Mouse (Mus musculus) layer of hippocampus, postnatal 14 days (tissue): ENCODE results near the gene Ap3d1. TPM values are rescaled to one million over a fixed set of nuclear protein-coding genes. Genes with fewer than 3 reads are reported as not detected.

Source experiments
- DNase-seq, 2 experiments: peaks; one replicate each; pipeline ENCODE4 v3.0.0; 2021 to 2022; ENCODE audit warnings: low spot score in 2 of 2, mixed read lengths in 1 of 2
- total RNA-seq, 2 experiments: library from RNA; stranded (reverse); gene quantifications; 2 replicates each; pipeline ENCODE4 v1.2.3; 2021

Ap3d1 gene
- total RNA-seq, 2 experiments from 2014 or later: 137 to 144 TPM

- DNase-seq: peak in 1 of 2 experiments; percentile 75
Observed at GRCm38 (mm10) chr10:80687850-80688249, 54.2 kb downstream of the Ap3d1 start.

GRCm38 (mm10) chr10:80686617-80687016, 55.4 kb downstream of the Ap3d1 start:
- no peak for DNase-seq

GRCm38 (mm10) chr10:80684984-80685383, 57.1 kb downstream of the Ap3d1 start:
- no peak for DNase-seq

DNA sequence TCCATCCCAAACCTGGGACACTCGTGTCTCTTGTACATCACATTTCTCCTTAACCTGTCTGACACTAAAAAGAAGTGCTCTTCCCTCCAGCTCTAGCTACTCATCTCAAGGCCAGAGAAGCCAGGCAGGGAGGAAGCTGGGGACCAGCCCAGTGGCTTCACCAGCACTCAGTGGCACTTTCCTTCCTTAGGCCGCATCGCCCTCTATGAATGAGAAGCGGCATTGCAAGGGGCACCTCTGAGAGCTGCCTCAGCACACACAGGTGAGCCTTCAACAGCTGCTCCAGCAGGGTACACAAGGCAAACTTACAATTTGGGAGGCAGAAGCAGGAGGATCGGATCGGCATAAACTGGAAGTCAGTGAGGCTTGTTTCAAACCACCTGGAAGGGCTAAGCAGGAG, 57.9 kb downstream of the Ap3d1 start:
- DNase-seq: no peak

GRCm38 (mm10) chr10:80683647-80684046, 58.4 kb downstream of the Ap3d1 start:
- no peak for DNase-seq

- DNase-seq: no peak
Observed at GRCm38 (mm10) chr10:80682003-80682402, 60.1 kb downstream of the Ap3d1 start.

GRCm38 (mm10) chr10:80680260-80680696, 61.8 kb downstream of the Ap3d1 start:
- no peak for DNase-seq

- no peak for DNase-seq
Observed at GRCm38 (mm10) chr10:80679556-80680259, 62.4 kb downstream of the Ap3d1 start.

DNA sequence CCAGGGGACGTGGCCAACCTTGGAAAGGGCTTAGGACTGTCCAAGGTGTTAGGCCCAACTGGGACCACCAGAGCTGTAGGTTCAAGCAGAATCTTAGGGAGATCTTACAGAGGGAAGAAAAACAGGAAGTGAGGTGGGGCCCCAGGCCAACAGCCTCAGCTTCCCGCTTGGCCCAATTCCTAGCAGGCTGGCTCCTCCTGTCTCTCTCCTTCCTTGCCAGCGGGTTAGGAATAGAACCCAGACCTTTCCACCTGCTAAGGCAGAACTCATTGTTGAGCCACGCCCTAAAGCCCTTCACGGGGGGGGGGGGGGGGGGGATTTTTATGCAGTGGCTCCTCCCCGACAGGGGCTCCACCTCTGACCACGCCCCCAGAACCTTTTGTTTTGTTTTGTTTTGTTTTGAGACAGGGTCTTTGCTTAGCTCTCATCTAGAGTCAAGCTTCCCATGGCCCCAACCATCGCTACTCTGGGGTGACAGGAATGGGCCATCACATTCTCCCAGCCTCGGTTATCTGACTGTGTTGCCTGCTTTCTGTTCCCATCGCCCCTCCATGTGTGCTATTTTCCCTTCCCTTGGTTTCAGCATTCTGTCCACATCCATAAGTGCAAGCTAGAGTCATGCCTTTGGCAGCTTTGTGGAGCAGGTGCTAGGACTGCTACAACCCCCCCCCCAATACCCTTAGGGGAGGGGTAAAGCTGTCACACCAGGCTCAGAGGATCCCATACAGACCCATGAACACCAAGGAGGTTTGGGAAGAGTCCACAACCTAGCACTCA, 63.3 kb downstream of the Ap3d1 start:
- DNase-seq: no peak

- peak; percentile 67 to 87 for DNase-seq
Observed at GRCm38 (mm10) chr10:80677942-80678436, 64.1 kb downstream of the Ap3d1 start, which contains the start of gene Mknk2. TSS of gene Mknk2 (minus strand) at chr10:80678112.

DNA sequence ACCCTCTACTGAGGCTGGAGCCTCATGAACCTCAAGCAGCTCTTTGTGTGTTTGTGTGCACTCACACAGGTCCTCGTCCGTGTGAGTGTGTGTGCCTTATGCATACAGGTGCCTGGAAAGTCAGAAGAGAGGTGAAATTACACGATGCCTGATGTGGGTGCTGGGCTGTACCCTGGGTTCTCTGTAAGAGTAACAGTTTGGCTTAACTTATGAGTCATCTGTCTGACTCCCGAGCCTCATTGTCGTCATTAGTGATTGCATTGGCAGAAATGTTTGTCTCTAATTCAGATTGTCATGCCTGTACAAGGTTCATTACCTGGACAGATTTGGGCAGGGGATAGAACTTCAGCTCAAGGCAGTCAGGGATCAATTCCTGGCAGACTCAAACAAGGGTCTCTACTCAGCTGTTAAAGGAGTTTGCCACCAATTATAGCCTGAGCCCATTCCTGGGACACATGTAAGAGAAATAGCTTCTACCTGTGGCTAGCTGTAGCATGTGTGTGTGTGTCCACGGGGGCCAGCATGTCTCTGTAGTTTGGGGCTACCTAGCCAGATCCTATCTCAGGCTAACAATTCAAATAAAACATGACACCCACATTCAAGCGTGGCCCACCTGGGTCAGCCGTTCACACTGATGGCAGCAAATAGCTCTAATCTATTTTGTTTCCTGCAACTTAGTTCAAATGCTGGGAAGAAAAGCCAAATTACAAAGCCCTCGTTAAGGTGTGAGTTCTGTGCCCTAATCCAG, 64.8 kb downstream of the Ap3d1 start:
- DNase-seq: no peak

DNA sequence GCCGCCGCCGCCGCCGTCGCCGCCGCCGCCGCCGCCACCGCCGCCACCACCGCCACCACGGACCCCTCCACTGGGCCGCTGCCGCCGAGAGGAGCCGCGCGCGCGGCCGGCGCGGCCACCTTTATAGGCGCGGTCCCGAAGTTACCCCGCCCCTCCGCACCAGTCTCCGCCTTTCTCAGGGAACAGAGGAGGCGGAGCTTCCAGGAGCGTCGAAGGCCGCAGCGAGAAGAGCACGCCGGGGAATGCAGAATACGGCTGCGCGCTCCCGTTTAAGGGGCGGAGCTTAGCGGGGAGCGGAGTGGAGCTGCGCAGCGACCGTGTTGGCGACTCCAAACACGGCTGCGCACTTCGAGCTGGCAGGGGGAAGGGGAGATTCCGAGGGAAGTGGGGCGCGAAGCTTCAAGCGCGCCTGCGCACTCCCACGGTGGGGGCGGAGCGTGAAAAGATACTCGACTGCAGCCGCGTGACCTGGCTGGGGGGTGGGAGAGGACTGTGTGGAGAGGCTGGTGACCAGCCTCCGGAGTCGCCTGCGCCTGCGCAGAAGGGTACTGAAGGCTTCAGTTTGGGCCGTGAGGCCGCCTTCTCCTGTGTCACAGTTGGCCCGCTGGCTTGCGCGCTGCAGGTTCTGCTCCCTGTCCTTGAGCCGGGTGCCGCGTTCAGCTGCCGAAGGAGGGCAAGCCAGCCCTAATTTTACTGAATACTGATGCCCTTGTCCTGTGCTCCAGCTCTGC, 65.7 kb downstream of the Ap3d1 start:
- DNase-seq: peak; percentile 98 to 99

GRCm38 (mm10) chr10:80675405-80676197, 66.5 kb downstream of the Ap3d1 start:
- DNase-seq: peak in 1 of 2 experiments; percentile 25

DNA sequence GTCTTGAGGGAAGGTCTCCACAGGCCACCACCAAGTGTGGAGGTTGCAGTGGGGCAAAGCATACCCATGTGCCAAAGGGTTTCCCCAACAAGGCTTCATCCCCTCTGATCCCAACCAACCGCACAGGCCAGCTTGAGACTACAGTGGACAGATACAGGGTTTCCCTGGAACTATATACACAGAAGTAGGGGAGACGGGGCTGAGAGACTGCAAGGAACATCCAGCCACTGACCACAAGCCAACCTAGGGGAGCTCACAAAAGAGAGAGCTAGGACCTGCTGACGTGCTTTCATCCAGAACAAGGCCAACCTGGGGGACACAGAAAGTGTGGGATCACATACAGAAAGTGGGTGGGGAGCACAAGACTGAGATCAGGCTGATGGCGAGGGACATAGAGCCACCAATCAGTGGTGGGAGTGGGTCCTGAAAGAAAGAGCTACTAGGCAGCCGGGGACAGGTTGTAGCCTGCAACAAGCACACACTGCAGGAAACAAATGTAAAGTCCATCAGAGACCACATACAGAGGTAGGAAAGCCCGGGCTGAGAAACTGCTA, 67.1 kb downstream of the Ap3d1 start:
- DNase-seq: no peak

DNA sequence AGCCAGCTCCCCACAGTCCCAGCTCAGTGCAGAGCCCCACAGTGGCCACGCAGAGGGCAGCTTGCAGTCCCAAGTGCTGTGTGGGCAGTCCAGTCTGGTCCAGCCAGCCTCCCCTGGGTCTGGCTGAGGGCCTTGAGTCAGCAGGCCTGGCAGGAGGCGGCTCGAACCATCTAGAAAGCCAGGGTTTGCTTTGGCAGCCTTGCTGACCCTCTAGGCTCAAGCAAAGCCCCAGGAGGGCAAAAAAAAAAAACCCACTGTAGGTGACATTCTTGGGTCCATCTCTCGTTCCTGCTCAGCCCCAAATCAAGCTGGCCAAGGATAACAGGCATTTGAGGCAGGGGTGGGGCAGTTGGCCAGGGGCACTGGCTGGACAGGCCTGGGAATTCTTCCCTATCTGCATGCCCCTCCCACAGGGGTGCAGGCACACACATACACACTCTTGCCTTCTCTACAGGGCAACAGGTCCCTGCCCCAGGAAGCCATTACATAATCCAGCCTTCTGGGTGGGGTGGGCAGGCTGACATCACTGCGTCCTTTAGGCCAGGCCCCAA, 67.8 kb downstream of the Ap3d1 start:
- DNase-seq: no peak

DNA sequence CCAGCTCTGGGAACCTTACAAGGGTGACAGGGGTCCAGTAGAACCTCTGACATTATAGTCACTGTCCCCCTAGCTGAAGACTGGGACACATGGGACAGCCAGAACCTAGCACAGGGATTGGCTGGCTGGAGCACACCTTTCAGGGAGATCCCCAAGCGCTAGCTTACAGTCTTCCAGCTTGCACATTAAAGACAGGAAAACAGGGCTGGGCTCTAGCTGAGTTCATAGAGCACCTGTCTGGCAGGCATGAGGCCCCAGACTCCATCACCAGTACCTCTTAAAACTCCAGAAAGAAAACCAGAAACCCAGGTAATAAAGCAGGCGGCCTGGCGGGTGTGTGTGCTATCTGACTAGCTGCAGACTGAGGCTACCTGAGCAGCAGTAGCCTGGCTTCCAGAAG, 68.4 kb downstream of the Ap3d1 start:
- no peak for DNase-seq

DNA sequence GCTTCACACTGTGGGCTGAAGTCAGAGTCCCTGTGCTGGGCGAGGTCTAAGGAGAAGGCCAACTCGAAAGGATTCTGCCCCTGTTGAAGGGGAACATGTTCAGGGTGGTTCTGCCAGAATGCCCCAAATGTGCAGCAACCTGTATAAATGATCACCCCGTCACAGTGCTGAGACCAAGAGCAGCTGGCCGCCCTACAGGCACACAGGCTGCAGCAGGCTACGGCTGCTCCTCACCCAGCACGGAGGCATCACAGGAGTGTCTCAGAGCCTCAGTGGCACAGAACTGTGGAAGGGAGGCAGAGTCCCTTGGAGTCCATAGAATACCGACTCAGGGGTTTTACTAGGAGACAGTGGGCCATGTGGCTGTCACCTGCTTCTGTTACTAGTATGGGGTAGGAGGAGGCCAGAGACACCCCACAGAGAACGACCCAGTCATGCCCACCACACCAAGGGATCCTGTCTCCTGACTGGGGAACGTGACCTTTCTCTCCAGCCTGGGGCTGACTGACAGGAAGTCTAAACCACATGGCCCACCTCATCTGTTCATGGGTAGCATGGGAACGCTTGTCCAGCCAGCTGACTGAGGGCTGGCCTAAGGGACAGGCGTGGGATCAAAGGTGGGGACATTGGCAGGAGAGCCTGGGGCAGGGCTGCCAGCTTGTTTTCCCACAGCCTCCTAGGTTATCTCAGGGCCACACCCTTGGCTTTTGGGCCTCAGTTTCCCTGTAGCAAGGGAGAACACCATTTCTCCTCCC, 70.0 kb downstream of the Ap3d1 start:
- DNase-seq: no peak

DNA sequence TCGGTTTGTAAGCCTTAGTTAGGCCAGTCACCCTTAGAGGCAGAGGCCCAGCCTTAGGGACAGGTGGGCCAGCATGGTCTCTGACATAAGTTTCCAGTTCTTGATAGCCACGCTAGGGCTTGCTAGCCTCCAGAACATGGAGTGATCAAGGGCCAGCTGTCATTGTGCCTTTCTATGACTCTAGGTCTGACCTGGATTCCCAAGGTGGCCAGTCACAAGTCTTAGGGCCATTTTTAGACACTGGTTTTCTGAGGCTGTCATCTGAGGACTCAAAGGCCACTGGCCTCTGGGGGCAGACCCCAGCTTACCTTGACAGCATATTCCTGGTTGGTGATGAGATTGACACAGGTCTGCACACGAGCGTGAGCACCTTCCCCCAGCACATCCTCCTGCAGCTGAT, 70.8 kb downstream of the Ap3d1 start:
- no peak for DNase-seq

- DNase-seq: no peak
Observed at GRCm38 (mm10) chr10:80670531-80670930, 71.5 kb downstream of the Ap3d1 start.
